Mouse (Mus musculus) limb, embryonic 10.5 days (tissue): ENCODE data around the gene Cysrt1. TPM values are rescaled to one million over a fixed set of nuclear protein-coding genes. Genes with fewer than 3 reads are reported as not detected.
A peak's percentile ranks its signal among the peaks of the same experiment; 100 is the strongest.

Experiments used
- DNase-seq: peaks from one replicate; pipeline ENCODE4 v3.0.0-alpha.2; 2017; ENCODE audit warnings: low spot score
- H3K27ac ChIP-seq: fragments of 300-500 bp; sonication (generic); 2 replicates; pipeline ENCODE4 v1.5.1; 2016; ENCODE audit warnings: mild to moderate bottlenecking
- H3K27me3 ChIP-seq: fragments of 300-500 bp; sonication (generic); 2 replicates; pipeline ENCODE4 v1.6.1; 2016; ENCODE audit warnings: low read depth, mild to moderate bottlenecking; ENCODE audit not compliant: poor library complexity, severe bottlenecking
- H3K36me3 ChIP-seq: fragments of 300-500 bp; sonication (generic); 2 replicates; pipeline ENCODE4 v1.6.1; 2016; ENCODE audit warnings: mild to moderate bottlenecking, moderate library complexity
- H3K4me1 ChIP-seq: fragments of 300-500 bp; sonication (generic); 2 replicates; pipeline ENCODE4 v1.6.1; 2016
- H3K4me3 ChIP-seq: fragments of 300-500 bp; sonication (generic); 2 replicates; pipeline ENCODE4 v1.5.1; 2016; ENCODE audit warnings: mild to moderate bottlenecking, moderate library complexity
- H3K9me3 ChIP-seq: fragments of 300-500 bp; sonication (generic); replicated peaks from 2 replicates; pipeline ENCODE4 v1.6.1; 2016; ENCODE audit warnings: mild to moderate bottlenecking
- WGBS: fragments of 180-500 bp; shearing (Covaris S2); methylation state at CpG from one replicate; pipeline ENCODE4 v1.1.7; 2016; 5-methylcytosine and 5-hydroxymethylcytosine counted together
- polyA plus RNA-seq: library from polyadenylated mRNA; unstranded; fragments of >200 nt; fragmentation: Nextera tagmentation; extraction: Ambion mirVana; gene quantifications from 2 replicates; pipeline ENCODE4 v1.2.1, GENCODE M21; 2016

Gene Cysrt1
- polyA plus RNA-seq, result 0.25 TPM in 1 of 2 replicates, not detected in the other

- Histone ChIP-seq H3K36me3 (peaks cover 22% of the 10 kb centered on the region), H3K4me3 (peak within 1 kb of the TSS; percentile 63), H3K4me1 (peaks cover 31% of the 10 kb centered on the region), H3K9me3 (no peaks in the 10 kb centered on the region), H3K27me3 (peaks cover 48% of the 10 kb centered on the region), H3K27ac (peak within 1 kb of the TSS; percentile 71)
- peak; percentile 43 for DNase-seq
- under 1% methylated on average over 59 of the region's 59 CpGs for WGBS
These were observed at the start of gene Cysrt1, which contains the start of gene Rnf208 for GRCm38 (mm10) chr2:25242101-25242506. Gene Cysrt1, minus strand, starts transcription at chr2:25242452. Gene Rnf208, plus strand, starts transcription at chr2:25242255.

- Histone ChIP-seq H3K27ac (no peak overlapping the region), H3K4me3 (peak overlapping the region; percentile 40), H3K9me3 (no peaks in the 10 kb centered on the region), H3K27me3 (peaks cover 100% of the 10 kb centered on the region), H3K4me1 (peaks cover 27% of the 10 kb centered on the region), H3K36me3 (peaks cover 4% of the 10 kb centered on the region)
- WGBS, result 7% methylated on average over 32 of the region's 32 CpGs
- DNase-seq, result peak; percentile 46
These were observed 49.2 kb upstream of the Cysrt1 start for GRCm38 (mm10) chr2:25291184-25292053.

GRCm38 (mm10) chr2:25290816-25291130, 48.5 kb upstream of the Cysrt1 start:
- Histone ChIP-seq H3K9me3 (no peaks in the 10 kb centered on the region), H3K36me3 (peaks cover 11% of the 10 kb centered on the region), H3K27me3 (peaks cover 99% of the 10 kb centered on the region), H3K27ac (no peak overlapping the region), H3K4me1 (peaks cover 27% of the 10 kb centered on the region), H3K4me3 (peak overlapping the region; percentile 22)
- 2% methylated on average over 18 of the region's 18 CpGs for WGBS
- no peak for DNase-seq

GRCm38 (mm10) chr2:25290101-25290815, 48.0 kb upstream of the Cysrt1 start:
- H3K9me3 ChIP-seq, result no peaks in the 10 kb centered on the region
- peak; percentile 41 for DNase-seq
- H3K27ac ChIP-seq, result no peak overlapping the region
- H3K36me3 ChIP-seq, result peaks cover 16% of the 10 kb centered on the region
- peak overlapping the region; percentile 22 for H3K4me3 ChIP-seq
- H3K4me1 ChIP-seq, result peaks cover 27% of the 10 kb centered on the region
- WGBS, result 2% methylated on average over 54 of the region's 54 CpGs
- peaks cover 94% of the 10 kb centered on the region for H3K27me3 ChIP-seq

GRCm38 (mm10) chr2:25289651-25290050, 47.4 kb upstream of the Cysrt1 start, which contains the start of gene Lrrc26:
Gene Lrrc26, plus strand, starts transcription at chr2:25289915.
- Histone ChIP-seq H3K4me3 (peak within 1 kb of the TSS; percentile 22), H3K4me1 (peaks cover 27% of the 10 kb centered on the region), H3K27ac (no peak within 1 kb of the TSS), H3K27me3 (peaks cover 88% of the 10 kb centered on the region), H3K9me3 (no peaks in the 10 kb centered on the region), H3K36me3 (peaks cover 22% of the 10 kb centered on the region)
- 16% methylated on average over 11 of the region's 11 CpGs for WGBS
- no peak for DNase-seq

- 82% methylated on average over 7 of the region's 7 CpGs for WGBS
- no peak overlapping the region for H3K4me3 ChIP-seq
- no peak overlapping the region for H3K27ac ChIP-seq
- H3K4me1 ChIP-seq, result peaks cover 27% of the 10 kb centered on the region
- H3K9me3 ChIP-seq, result no peaks in the 10 kb centered on the region
- peaks cover 80% of the 10 kb centered on the region for H3K27me3 ChIP-seq
- peaks cover 30% of the 10 kb centered on the region for H3K36me3 ChIP-seq
- DNase-seq, result no peak
These were observed 46.6 kb upstream of the Cysrt1 start for GRCm38 (mm10) chr2:25288734-25289345.

GRCm38 (mm10) chr2:25287927-25288649, 45.8 kb upstream of the Cysrt1 start, which contains the start of gene Tmem210:
Gene Tmem210, plus strand, starts transcription at chr2:25288145.
- Histone ChIP-seq H3K4me3 (no peak within 1 kb of the TSS), H3K27ac (no peak within 1 kb of the TSS), H3K27me3 (peaks cover 72% of the 10 kb centered on the region), H3K36me3 (peaks cover 37% of the 10 kb centered on the region), H3K4me1 (peaks cover 27% of the 10 kb centered on the region), H3K9me3 (no peaks in the 10 kb centered on the region)
- no peak for DNase-seq
- 85% methylated on average over 6 of the region's 6 CpGs for WGBS

- no peaks in the 10 kb centered on the region for H3K9me3 ChIP-seq
- H3K4me3 ChIP-seq, result no peak overlapping the region
- no peak for DNase-seq
- no peak overlapping the region for H3K27ac ChIP-seq
- WGBS, result 55% methylated on average over 7 of the region's 7 CpGs
- H3K4me1 ChIP-seq, result peaks cover 22% of the 10 kb centered on the region
- H3K36me3 ChIP-seq, result peaks cover 48% of the 10 kb centered on the region
- peaks cover 62% of the 10 kb centered on the region for H3K27me3 ChIP-seq
These were observed 44.8 kb upstream of the Cysrt1 start for GRCm38 (mm10) chr2:25286837-25287636.

GRCm38 (mm10) chr2:25286314-25286713, 44.1 kb upstream of the Cysrt1 start:
- H3K36me3 ChIP-seq, result peaks cover 55% of the 10 kb centered on the region

GRCm38 (mm10) chr2:25285551-25285950, 43.3 kb upstream of the Cysrt1 start:
- DNase-seq, result no peak
- Histone ChIP-seq H3K4me3 (no peak overlapping the region), H3K27me3 (peaks cover 47% of the 10 kb centered on the region), H3K27ac (no peak overlapping the region), H3K36me3 (peaks cover 62% of the 10 kb centered on the region), H3K9me3 (no peaks in the 10 kb centered on the region), H3K4me1 (peaks cover 8% of the 10 kb centered on the region)
- 90% methylated on average over 2 of the region's 2 CpGs for WGBS

More at GRCm38 (mm10) chr2:25286314-25286713, 44.1 kb upstream of the Cysrt1 start:
- Histone ChIP-seq H3K9me3 (no peaks in the 10 kb centered on the region), H3K4me1 (peaks cover 15% of the 10 kb centered on the region), H3K27me3 (peaks cover 55% of the 10 kb centered on the region), H3K27ac (no peak overlapping the region), H3K4me3 (no peak overlapping the region)
- 92% methylated on average over 1 of the region's 1 CpGs for WGBS
- DNase-seq, result no peak

GRCm38 (mm10) chr2:25278928-25279882, 37.0 kb upstream of the Cysrt1 start:
- H3K36me3 ChIP-seq, result peaks cover 99% of the 10 kb centered on the region

More at GRCm38 (mm10) chr2:25278928-25279882, 37.0 kb upstream of the Cysrt1 start:
- Histone ChIP-seq H3K27me3 (no peaks in the 10 kb centered on the region), H3K27ac (no peak overlapping the region), H3K4me1 (no peaks in the 10 kb centered on the region), H3K9me3 (no peaks in the 10 kb centered on the region), H3K4me3 (no peak overlapping the region)
- peak; percentile 79 for DNase-seq
- WGBS, result 64% methylated on average over 13 of the region's 13 CpGs
